Mouse (Mus musculus) limb, embryonic 14.5 days (tissue): ENCODE data around the gene Pan2. TPM values are rescaled to one million over a fixed set of nuclear protein-coding genes. Genes with fewer than 3 reads are reported as not detected.
"Not testable (repeated sequence)": the region's sequence is repeated elsewhere in the genome, so short reads cannot be mapped to it uniquely, and the experiment has no call there.

Source experiments
- ATAC-seq: fragments of 200-750 bp; cut with Nextera tagmentation; 2 replicates; pipeline ENCODE4 v1.8.0; 2017; ENCODE audit warnings: low read depth, moderate number of reproducible peaks, moderate TSS enrichment; ENCODE audit not compliant: low FRiP score
- DNase-seq: peaks from one replicate; pipeline ENCODE4 v3.0.0-alpha.2; 2015; ENCODE audit warnings: low spot score
- H3K27ac ChIP-seq: fragments of 300-500 bp; sonication (generic); replicated peaks from 2 replicates; pipeline ENCODE4 v1.5.1; 2014; ENCODE audit warnings: low read depth, mild to moderate bottlenecking, low read length, moderate library complexity, mixed read lengths
- H3K27me3 ChIP-seq: fragments of 300-500 bp; sonication (generic); 2 replicates; pipeline ENCODE4 v1.6.1; 2014; ENCODE audit warnings: low read length, mixed read lengths; ENCODE audit not compliant: control insufficient read depth, insufficient read depth
- H3K36me3 ChIP-seq: fragments of 300-500 bp; sonication (generic); 2 replicates; pipeline ENCODE4 v1.6.1; 2014; ENCODE audit warnings: mild to moderate bottlenecking, low read length, moderate library complexity, mixed read lengths; ENCODE audit not compliant: control insufficient read depth, insufficient read depth
- H3K4me1 ChIP-seq: fragments of 300-500 bp; sonication (generic); 2 replicates; pipeline ENCODE4 v1.6.1; 2014; ENCODE audit warnings: antibody characterized with exemption, low read length, mixed read lengths; ENCODE audit not compliant: control insufficient read depth, insufficient read depth
- H3K4me2 ChIP-seq: fragments of 300-500 bp; sonication (generic); replicated peaks from 2 replicates; pipeline ENCODE4 v1.6.1; 2014; ENCODE audit warnings: low read depth, mild to moderate bottlenecking, low read length, moderate library complexity; ENCODE audit not compliant: severe bottlenecking
- H3K4me3 ChIP-seq: fragments of 300-500 bp; sonication (generic); replicated peaks from 2 replicates; pipeline ENCODE4 v1.5.1; 2014; ENCODE audit warnings: low read length
- H3K9ac ChIP-seq: fragments of 300-500 bp; sonication (generic); 2 replicates; pipeline ENCODE4 v1.6.1; 2014; ENCODE audit warnings: mild to moderate bottlenecking, low read depth, low read length, moderate library complexity; ENCODE audit not compliant: severe bottlenecking
- H3K9me3 ChIP-seq: fragments of 300-500 bp; sonication (generic); 2 replicates; pipeline ENCODE4 v1.6.1; 2016; ENCODE audit warnings: low read length; ENCODE audit not compliant: control insufficient read depth
- POLR2A ChIP-seq: fragments of 200-500 bp; IDR thresholded peaks from 2 replicates; pipeline ENCODE4 v1.8.0; 2012; ENCODE audit warnings: inconsistent platforms, mild to moderate bottlenecking, moderate library complexity, borderline replicate concordance; ENCODE audit not compliant: insufficient read depth, insufficient read length; ENCODE audit errors: extremely low read depth
- WGBS: fragments of 180-500 bp; shearing (Covaris S2); extraction: QIAGEN DNeasy Blood & Tissue Kit; methylation state at CpG from one replicate; pipeline ENCODE4 v1.1.7; 2014; 5-methylcytosine and 5-hydroxymethylcytosine counted together
- polyA plus RNA-seq, 2 experiments: library from polyadenylated mRNA; depleted of rRNA in 1 of 2; stranded (reverse) in 1 of 2; unstranded in 1 of 2; fragments of >200 nt; fragmentation: Nextera tagmentation in 1 of 2; extraction: Ambion mirVana in 1 of 2; gene quantifications; 2 replicates each; pipeline versions ENCODE4 v1.2.1 to v1.2.3; 2012 to 2014

Gene Pan2
- polyA plus RNA-seq, 2 experiments = 26.6 to 49.7 TPM

DNA sequence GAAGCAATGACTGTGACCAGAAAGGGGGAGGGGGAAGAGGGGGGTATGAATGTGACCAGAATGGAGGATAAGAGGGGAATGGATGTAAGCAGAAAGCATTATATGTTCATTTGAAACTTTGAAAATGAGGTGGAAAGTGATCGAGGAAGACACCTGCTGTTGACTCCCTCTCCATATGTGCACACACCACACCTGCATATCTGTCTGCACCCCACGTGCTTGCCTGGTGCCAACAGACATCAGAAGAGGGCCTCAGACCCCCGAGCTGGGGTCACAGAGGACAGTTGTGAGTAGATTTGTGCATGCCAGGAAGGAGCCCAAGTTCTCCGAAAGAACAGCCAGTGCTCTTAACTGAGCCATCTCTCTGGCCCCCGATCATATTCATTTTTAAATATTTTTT lies 43.2 kb upstream of the Pan2 start:
- Histone ChIP-seq H3K36me3 (no peaks in the 10 kb centered on the region), H3K27ac (no peak overlapping the region), H3K4me2 (no peak overlapping the region), H3K9ac (no peak overlapping the region), H3K4me3 (no peak overlapping the region), H3K4me1 (no peaks in the 10 kb centered on the region), H3K9me3 (no peaks in the 10 kb centered on the region), H3K27me3 (no peaks in the 10 kb centered on the region)
- WGBS = 86% methylated on average over 5 of the region's 5 CpGs
- ATAC-seq = no peak
- DNase-seq = no peak
- TF ChIP-seq POLR2A = no peak

DNA sequence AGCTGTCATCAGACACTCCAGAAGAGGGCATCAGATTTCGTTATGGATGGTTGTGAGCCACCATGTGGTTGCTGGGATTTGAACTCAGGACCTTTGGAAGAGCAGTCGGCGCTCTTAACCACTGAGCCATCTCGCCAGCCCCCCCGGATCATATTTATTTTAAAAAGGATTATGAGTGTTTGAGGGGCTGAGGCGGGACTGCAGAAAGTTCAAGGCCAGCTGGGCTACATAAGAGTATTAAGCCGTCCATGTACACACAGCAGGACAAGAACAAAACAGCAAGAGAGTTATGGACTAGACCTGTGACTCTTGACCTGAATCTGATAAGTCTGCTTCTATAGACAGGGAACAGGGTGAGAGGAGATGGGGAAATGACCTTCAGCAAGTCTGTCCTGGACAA lies 42.8 kb upstream of the Pan2 start:
- not testable (repeated sequence) for H3K4me2 ChIP-seq, H3K27me3 ChIP-seq, H3K36me3 ChIP-seq, ATAC-seq, H3K4me1 ChIP-seq, DNase-seq, H3K27ac ChIP-seq, H3K4me3 ChIP-seq, H3K9me3 ChIP-seq, H3K9ac ChIP-seq
- WGBS = 81% methylated on average over 7 of the region's 7 CpGs

DNA sequence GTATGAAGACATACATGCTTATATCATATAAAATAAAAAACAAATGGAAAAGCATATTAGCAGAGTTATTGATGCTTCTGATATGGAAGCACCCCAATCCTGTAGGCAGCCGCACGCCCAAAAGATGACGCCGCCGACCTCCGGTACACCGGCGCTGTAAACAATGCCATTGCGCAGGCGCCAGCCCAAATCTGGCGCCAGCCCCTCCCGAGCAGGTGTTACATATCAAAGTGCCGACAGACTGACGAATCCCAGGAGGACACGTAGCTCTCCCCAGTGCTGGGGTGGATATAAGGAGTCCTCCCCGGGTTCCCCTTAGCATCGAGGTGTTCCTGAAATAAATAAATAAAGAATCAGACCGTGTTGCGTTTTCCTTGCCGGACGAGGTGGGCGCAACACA lies 40.8 kb upstream of the Pan2 start:
- no peak for TF ChIP-seq POLR2A
- no peak overlapping the region for H3K27ac ChIP-seq
- 81% methylated on average over 22 of the region's 22 CpGs for WGBS

DNA sequence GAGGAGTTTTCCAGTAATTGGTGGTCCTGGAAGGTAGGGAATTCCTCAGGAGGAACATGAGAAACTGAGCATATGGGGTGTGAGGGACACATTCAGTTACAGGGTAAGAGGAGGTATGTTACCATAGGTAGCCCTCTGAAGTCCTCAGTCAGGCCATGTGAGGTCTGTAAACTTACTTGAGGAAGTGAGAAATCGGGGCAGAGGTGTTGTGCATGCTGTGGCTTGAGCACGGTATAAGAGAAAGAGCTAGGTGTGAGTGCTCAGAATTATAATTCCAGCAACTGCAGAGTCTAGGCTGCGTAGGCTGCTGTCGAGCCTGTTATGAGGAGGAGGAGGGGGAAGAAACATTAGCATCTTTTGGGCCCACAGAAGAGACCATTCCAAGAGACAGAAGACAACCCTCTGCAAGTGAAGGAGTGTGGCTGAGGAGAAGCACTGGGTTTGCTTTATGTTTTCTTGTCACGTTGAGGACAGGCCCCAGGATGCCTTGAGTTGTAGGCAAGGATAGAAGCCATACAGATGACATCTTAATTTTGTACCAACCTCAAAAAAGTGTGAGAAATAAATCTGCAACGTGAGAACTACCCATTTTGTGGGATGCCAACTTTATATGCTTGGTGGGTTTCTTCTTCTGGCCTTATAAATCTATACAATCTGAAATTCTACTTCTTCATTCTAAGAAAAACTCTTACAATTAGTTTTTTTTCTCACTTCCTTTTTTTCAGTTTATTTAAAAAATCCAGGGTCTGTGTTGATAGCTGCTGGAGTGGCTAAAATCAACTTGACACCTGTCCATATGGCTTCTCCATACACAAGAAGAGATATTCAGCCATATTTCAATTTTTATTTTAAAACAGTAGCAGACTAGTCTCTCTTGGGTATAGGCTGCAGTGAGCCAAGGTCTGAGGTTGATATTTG lies 39.5 kb upstream of the Pan2 start:
- WGBS = 78% methylated on average over 6 of the region's 6 CpGs
- Histone ChIP-seq H3K36me3 (no peaks in the 10 kb centered on the region), H3K27me3 (no peaks in the 10 kb centered on the region), H3K4me3 (no peak overlapping the region), H3K4me1 (no peaks in the 10 kb centered on the region), H3K4me2 (no peak overlapping the region), H3K27ac (no peak overlapping the region), H3K9ac (no peak overlapping the region), H3K9me3 (no peaks in the 10 kb centered on the region)
- DNase-seq (no peak), ATAC-seq (no peak)
- TF ChIP-seq POLR2A = no peak

More for the DNA sequence above, 40.8 kb upstream of the Pan2 start:
- Histone ChIP-seq H3K4me3 (no peak overlapping the region), H3K36me3 (no peaks in the 10 kb centered on the region), H3K9ac (no peak overlapping the region), H3K27me3 (no peaks in the 10 kb centered on the region), H3K9me3 (no peaks in the 10 kb centered on the region), H3K4me2 (no peak overlapping the region), H3K4me1 (no peaks in the 10 kb centered on the region)
- DNase-seq = no peak
- ATAC-seq = no peak

DNA sequence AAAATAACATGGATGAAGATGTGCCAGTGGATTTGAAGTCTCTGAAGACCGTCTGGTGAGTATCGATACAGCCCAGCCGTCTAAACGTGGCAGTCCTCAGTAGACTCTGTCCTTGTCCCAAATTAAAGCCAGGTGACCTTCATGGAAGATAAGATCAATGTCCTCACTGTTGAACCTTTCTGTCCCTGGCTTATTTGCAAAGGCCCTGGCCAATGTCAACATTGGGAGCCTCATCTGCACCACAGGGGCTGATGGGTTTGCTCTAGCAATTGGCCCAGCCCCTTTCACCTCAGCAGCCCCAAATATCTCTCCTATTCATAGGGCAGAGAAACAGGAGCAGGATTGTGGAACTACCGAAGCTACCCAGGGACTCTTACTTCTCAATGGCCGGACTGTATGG lies 34.8 kb upstream of the Pan2 start, which contains the start of gene Apof:
TSS of gene Apof (plus strand) at position 301 of the 400 bp plus-strand sequence.
- 79% methylated on average over 6 of the region's 6 CpGs for WGBS
- Histone ChIP-seq H3K36me3 (no peaks in the 10 kb centered on the region), H3K4me1 (peaks cover 2% of the 10 kb centered on the region; the same call in 1 of the 2 replicates), H3K9ac (no peak within 1 kb of the TSS), H3K27ac (no peak within 1 kb of the TSS), H3K27me3 (no peaks in the 10 kb centered on the region), H3K4me2 (no peak within 1 kb of the TSS), H3K9me3 (no peaks in the 10 kb centered on the region), H3K4me3 (no peak within 1 kb of the TSS)
- no peak for TF ChIP-seq POLR2A
- no peak for ATAC-seq
- DNase-seq = no peak
